Mouse (Mus musculus): ENCODE results near the gene Gm28308.

DNA sequence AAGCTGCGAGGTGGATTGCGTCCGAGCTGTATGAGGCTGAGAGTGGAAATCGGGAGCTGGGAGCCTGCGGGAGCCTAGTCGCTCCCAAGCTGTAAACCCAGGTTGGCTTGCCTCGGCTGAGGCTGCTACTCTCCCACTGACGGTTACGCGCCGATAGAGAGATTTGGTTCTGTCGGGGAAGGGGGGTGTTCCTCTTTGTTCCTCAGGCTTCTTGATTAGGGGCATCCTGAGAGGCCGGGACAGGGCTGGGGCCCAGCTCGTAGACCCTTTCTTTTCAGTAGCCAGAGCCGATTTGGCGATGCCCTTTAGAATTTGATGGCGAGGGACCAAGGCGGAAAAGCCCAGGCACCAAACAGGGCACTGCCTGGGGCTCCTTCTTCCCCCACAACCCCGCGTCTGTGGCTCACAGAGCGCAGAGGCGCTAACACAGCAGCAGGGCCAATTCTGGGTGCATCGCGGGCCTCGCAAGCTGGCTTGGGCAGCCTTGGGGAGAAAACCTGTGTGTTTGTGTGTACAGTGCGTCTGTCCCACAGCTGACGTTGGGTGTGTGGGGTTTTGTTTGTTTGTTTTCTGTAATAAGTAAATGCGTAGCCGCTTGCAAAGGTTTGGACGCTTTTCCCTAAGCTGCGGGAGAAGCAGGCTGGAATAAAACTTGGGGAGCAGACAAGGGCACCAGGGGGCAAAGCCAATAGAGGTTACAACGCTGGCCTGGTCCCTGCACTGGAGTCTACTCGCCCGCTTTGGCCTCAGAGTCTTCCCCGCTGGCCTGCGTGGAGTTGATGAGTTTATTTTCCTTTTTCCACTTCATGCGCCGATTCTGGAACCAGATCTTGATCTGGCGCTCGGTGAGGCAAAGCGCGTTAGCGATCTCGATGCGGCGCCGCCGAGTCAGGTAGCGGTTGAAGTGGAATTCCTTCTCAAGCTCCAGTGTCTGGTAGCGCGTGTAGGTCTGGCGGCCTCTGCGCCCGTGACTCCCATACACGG is 7.2 kb downstream of the Gm28308 start:
- TF ChIP-seq POLR2A (IDR thresholded peaks at IDR 0.05; ENCODE audit: extremely low read depth, insufficient read depth, low read length) (no peak), CTCF (IDR thresholded peaks at IDR 0.05; ENCODE audit: extremely low read depth, insufficient read depth, low read length) (no peak)
